Mouse (Mus musculus) erythroblast, embryonic 14.5 days (primary cell): ENCODE measurements around the gene Rcc2. TPM values are rescaled to one million over a fixed set of nuclear protein-coding genes. Genes with fewer than 3 reads are reported as not detected.

Experiments
- H3K27me3 ChIP-seq: 2 replicates; pipeline ENCODE4 v1.6.1; 2012; ENCODE audit warnings: inconsistent platforms; ENCODE audit not compliant: control insufficient read depth
- H3K36me3 ChIP-seq: 2 replicates; pipeline ENCODE4 v1.6.1; 2012; ENCODE audit warnings: mild to moderate bottlenecking, inconsistent platforms; ENCODE audit not compliant: control insufficient read depth
- H3K4me1 ChIP-seq: 2 replicates; pipeline ENCODE4 v1.6.1; 2012; ENCODE audit warnings: inconsistent platforms; ENCODE audit not compliant: control insufficient read depth
- H3K4me3 ChIP-seq: replicated peaks from 2 replicates; pipeline ENCODE3; 2012; ENCODE audit warnings: moderate library complexity, mild to moderate bottlenecking, inconsistent platforms
- H3K9me3 ChIP-seq: 2 replicates; pipeline ENCODE4 v1.6.1; 2012; ENCODE audit warnings: low read length, inconsistent platforms, mixed read lengths; ENCODE audit not compliant: control insufficient read depth
- GATA1 ChIP-seq: IDR thresholded peaks from 2 replicates; pipeline ENCODE4 v1.6.1; 2012; ENCODE audit warnings: low read length, inconsistent platforms, mixed read lengths
- TAL1 ChIP-seq: IDR thresholded peaks from 3 replicates; pipeline ENCODE4 v1.6.1; 2012; ENCODE audit warnings: low read length, inconsistent platforms, mixed read lengths
- polyA plus RNA-seq: library from polyadenylated mRNA; stranded (reverse); fragments of >175 nt; gene quantifications from 2 replicates; pipeline ENCODE4 v1.2.3, GENCODE M21; 2012

Gene Rcc2
- polyA plus RNA-seq, 1 experiment = 31.0 TPM

DNA sequence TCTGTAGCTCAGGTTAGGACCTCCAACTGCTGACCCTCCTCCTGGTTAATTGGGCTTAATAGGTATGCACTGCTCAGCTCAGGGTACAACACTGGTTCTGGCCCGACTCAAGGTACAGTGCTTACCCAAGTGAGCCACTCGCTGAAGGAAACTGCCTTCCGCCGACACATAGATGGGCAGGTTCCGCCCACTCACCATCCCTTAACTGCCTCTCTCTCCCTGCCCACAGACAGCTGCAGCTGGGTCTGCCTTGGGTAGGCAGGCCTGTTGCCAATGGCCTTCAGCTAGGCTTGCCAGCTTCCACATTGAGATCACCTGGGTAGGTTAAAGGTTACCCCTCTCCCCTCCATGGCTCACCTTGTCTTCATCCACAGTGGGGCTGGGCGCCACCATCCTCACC, 41.1 kb downstream of the Rcc2 start:
- Histone ChIP-seq H3K27me3 (peaks cover 7% of the 10 kb centered on the region), H3K36me3 (no peaks in the 10 kb centered on the region), H3K4me3 (no peak overlapping the region), H3K4me1 (peaks cover 4% of the 10 kb centered on the region; the same call in 1 of the 2 replicates), H3K9me3 (no peaks in the 10 kb centered on the region)
- TF ChIP-seq GATA1 = no peak
- no peak for TF ChIP-seq TAL1

DNA sequence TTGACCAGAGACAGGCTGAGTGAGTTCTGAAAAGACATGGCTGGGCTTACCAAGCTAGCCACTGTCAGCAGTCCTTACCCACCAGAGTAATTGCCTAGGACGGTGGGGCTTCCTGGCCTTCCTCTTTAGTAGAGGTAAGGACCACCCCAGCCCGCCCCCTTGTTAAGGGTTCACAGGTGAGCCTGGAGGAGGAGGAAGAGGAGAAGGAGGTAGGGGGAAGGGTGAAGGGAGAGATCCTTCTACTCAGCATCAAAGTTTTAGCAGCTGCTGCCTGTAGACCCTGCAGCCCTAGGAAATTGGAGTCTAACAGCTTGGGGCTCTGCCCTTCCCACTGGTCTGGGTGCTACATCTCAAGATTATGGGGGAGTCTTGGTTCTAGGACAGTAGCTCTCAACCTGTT, 42.2 kb downstream of the Rcc2 start, which contains the start of gene Padi6:
TSS of gene Padi6 (minus strand) at position 101 of the 400 bp plus-strand sequence.
- Histone ChIP-seq H3K27me3 (peaks cover 7% of the 10 kb centered on the region), H3K4me3 (no peak within 1 kb of the TSS), H3K36me3 (no peaks in the 10 kb centered on the region), H3K9me3 (no peaks in the 10 kb centered on the region), H3K4me1 (no peaks in the 10 kb centered on the region; the same call in 1 of the 2 replicates)
- TF ChIP-seq TAL1 (no peak), GATA1 (no peak)

- Histone ChIP-seq H3K9me3 (no peaks in the 10 kb centered on the region), H3K4me3 (no peak overlapping the region), H3K27me3 (peaks cover 7% of the 10 kb centered on the region), H3K36me3 (no peaks in the 10 kb centered on the region), H3K4me1 (no peaks in the 10 kb centered on the region)
- TF ChIP-seq GATA1 = no peak
- no peak for TF ChIP-seq TAL1
Observed at GRCm38 (mm10) chr4:140743086-140743485, 42.7 kb downstream of the Rcc2 start.

- Histone ChIP-seq H3K4me1 (no peaks in the 10 kb centered on the region), H3K27me3 (peaks cover 7% of the 10 kb centered on the region), H3K36me3 (no peaks in the 10 kb centered on the region), H3K4me3 (no peak overlapping the region), H3K9me3 (no peaks in the 10 kb centered on the region)
- TF ChIP-seq GATA1 (no peak), TAL1 (no peak)
Observed at GRCm38 (mm10) chr4:140744654-140745053, 44.3 kb downstream of the Rcc2 start.

DNA sequence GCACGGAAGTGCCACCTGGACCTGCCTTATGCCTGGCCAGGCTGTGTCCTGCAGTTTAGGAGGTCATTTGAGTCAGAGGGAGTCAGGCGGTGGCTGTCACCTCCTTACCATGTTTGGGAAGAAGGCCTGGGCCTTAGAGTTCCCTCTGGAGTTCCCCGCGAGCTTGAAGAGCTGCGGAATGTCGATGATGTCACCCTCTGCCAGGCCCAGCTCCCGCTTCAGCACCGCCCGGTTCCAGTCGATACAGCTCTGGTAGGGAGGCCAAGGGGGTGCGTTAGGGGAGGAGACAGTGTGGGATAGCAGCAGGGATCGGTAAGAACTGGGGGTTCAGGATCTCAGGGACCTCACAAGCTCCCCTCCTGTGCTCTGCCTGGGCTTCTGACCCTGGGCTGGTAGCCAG, 47.6 kb downstream of the Rcc2 start:
- Histone ChIP-seq H3K4me1 (peaks cover 6% of the 10 kb centered on the region), H3K9me3 (no peaks in the 10 kb centered on the region), H3K27me3 (0 out of 2 replicates have a peak, but pooled peaks cover 5% of the 10 kb centered on the region), H3K36me3 (no peaks in the 10 kb centered on the region), H3K4me3 (no peak overlapping the region)
- no peak for TF ChIP-seq TAL1
- TF ChIP-seq GATA1 = no peak

DNA sequence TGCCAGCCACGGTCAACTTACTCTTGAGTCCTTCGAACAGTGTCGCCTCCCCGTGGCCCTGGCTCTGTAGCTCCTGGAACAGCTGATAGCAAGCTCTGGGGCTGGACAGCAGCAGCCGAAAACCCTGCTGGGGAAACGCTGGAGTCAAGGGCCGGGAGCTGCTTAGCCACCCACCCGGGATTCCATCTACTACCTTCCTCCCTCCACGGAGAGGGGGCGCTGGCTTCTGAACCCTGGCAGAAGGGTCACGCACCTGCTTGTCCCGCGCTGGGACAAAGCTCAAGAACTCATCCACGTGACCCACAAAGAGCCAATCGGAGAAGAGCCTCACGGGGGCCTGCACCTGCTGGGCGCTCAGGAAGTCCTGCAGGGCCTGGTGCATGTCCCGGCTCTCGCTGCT, 50.0 kb downstream of the Rcc2 start:
- H3K4me3 ChIP-seq = peak overlapping the region; percentile 12

GRCm38 (mm10) chr4:140753366-140753765, 53.0 kb downstream of the Rcc2 start:
- H3K27me3 ChIP-seq = no peaks in the 10 kb centered on the region
- no peak overlapping the region for H3K4me3 ChIP-seq
- H3K9me3 ChIP-seq = no peaks in the 10 kb centered on the region
- TF ChIP-seq TAL1 = no peak
- TF ChIP-seq GATA1 = no peak
- peaks cover 13% of the 10 kb centered on the region for H3K4me1 ChIP-seq
- no peaks in the 10 kb centered on the region; the same call in 1 of the 2 replicates for H3K36me3 ChIP-seq

More for the DNA sequence above, 50.0 kb downstream of the Rcc2 start:
- no peak for TF ChIP-seq TAL1
- no peak for TF ChIP-seq GATA1
- no peaks in the 10 kb centered on the region for H3K36me3 ChIP-seq
- H3K9me3 ChIP-seq = no peaks in the 10 kb centered on the region
- no peaks in the 10 kb centered on the region for H3K27me3 ChIP-seq
- H3K4me1 ChIP-seq = peaks cover 8% of the 10 kb centered on the region

GRCm38 (mm10) chr4:140755811-140756210, 55.5 kb downstream of the Rcc2 start:
- Histone ChIP-seq H3K4me3 (no peak overlapping the region), H3K9me3 (no peaks in the 10 kb centered on the region), H3K4me1 (peaks cover 10% of the 10 kb centered on the region), H3K27me3 (no peaks in the 10 kb centered on the region), H3K36me3 (no peaks in the 10 kb centered on the region; the same call in 1 of the 2 replicates)
- TF ChIP-seq GATA1 (no peak), TAL1 (no peak)

DNA sequence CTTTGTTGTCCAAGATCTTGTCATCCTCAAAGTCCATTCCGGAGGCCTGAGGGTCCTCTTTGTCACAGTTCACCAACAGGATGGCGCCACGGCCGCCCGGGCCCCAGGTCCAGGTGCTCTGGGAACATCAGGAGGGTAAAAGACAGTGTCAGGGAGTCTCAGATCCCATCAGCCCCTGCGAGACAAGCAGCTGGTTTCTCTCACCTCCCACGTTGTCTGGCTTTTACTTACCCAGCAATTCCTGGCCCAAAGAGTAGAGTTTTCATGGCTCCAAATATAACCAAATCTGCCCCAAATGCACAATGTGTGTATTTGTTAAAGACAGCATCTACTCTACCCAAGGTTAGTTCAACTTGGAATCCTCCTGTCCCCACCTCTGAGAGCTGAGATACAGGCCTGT, 61.3 kb downstream of the Rcc2 start:
- Histone ChIP-seq H3K9me3 (peaks cover 1% of the 10 kb centered on the region; the same call in 1 of the 2 replicates), H3K4me1 (peaks cover 5% of the 10 kb centered on the region), H3K36me3 (no peaks in the 10 kb centered on the region; the same call in 1 of the 2 replicates), H3K27me3 (no peaks in the 10 kb centered on the region), H3K4me3 (no peak overlapping the region)
- TF ChIP-seq TAL1 (no peak), GATA1 (no peak)

GRCm38 (mm10) chr4:140763158-140763557, 62.8 kb downstream of the Rcc2 start:
- Histone ChIP-seq H3K9me3 (peaks cover 2% of the 10 kb centered on the region; the same call in 1 of the 2 replicates), H3K36me3 (no peaks in the 10 kb centered on the region), H3K27me3 (no peaks in the 10 kb centered on the region), H3K4me1 (peaks cover 3% of the 10 kb centered on the region), H3K4me3 (no peak overlapping the region)
- no peak for TF ChIP-seq TAL1
- no peak for TF ChIP-seq GATA1
